Mouse (Mus musculus) testis, adult 2 months (tissue): ENCODE measurements around the gene AC170998.1. TPM values are rescaled to one million over a fixed set of nuclear protein-coding genes. Genes with fewer than 3 reads are reported as not detected.

ENCODE experiments used
- H3K27ac ChIP-seq: fragments of 200-500 bp; 2 replicates; pipeline ENCODE4 v1.5.1; 2012; ENCODE audit warnings: low read depth, low read length; ENCODE audit not compliant: control insufficient read depth, insufficient read depth
- H3K27me3 ChIP-seq: fragments of 200-500 bp; 2 replicates; pipeline ENCODE4 v1.6.1; 2012; ENCODE audit warnings: mild to moderate bottlenecking, low read length, moderate library complexity; ENCODE audit not compliant: control insufficient read depth, insufficient read depth
- H3K36me3 ChIP-seq: fragments of 200-500 bp; 2 replicates; pipeline ENCODE4 v1.6.1; 2012; ENCODE audit warnings: mild to moderate bottlenecking, low read length; ENCODE audit not compliant: control insufficient read depth, insufficient read depth
- H3K4me1 ChIP-seq: fragments of 200-500 bp; 2 replicates; pipeline ENCODE4 v1.6.1; 2012; ENCODE audit warnings: low read length; ENCODE audit not compliant: control insufficient read depth, insufficient read depth
- H3K4me3 ChIP-seq: fragments of 200-500 bp; 2 replicates; pipeline ENCODE4 v1.5.1; 2012; ENCODE audit warnings: low read depth, mild to moderate bottlenecking, low read length, moderate library complexity, mixed read lengths; ENCODE audit not compliant: control insufficient read depth
- CTCF ChIP-seq: fragments of 200-500 bp; IDR thresholded peaks from 2 replicates; pipeline ENCODE4 v1.5.1; 2012; ENCODE audit warnings: low read depth, mild to moderate bottlenecking, inconsistent platforms, low read length, moderate library complexity; ENCODE audit not compliant: control insufficient read depth, insufficient read depth, insufficient replicate concordance
- POLR2A ChIP-seq: fragments of 200-500 bp; IDR thresholded peaks from 2 replicates; pipeline ENCODE4 v1.6.1; 2012; ENCODE audit warnings: low read depth, mild to moderate bottlenecking, inconsistent platforms, low read length, moderate library complexity; ENCODE audit not compliant: control insufficient read depth
- polyA plus RNA-seq: library from polyadenylated mRNA; depleted of rRNA; stranded (reverse); fragments of >200 nt; gene quantifications from 2 replicates; pipeline ENCODE4 v1.2.3, GENCODE M21; 2012

AC170998.1 gene
- polyA plus RNA-seq, 1 experiment = not detected

DNA sequence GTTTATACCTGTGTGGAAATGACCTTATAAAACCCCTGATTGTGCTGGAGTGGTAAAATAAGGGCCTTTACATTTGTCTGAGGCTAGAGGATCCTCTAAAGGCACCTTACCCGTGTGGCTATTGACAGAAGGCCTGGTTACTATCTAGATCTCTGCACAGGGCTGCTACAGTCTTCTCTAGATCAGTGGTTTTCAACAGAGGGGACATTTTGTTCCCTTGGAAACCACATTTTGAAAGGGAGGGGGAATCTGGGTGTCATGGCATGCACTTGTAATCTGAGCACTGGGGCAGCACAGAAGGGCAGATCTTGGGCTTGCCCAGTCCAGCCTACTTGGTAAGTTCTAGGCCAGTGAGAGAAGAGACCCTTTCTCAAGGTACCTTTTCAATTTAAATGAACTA is 19.2 kb upstream of the AC170998.1 start:
- no peaks in the 10 kb centered on the region for H3K27me3 ChIP-seq
- TF ChIP-seq POLR2A = no peak
- no peaks in the 10 kb centered on the region for H3K4me1 ChIP-seq
- no peaks in the 10 kb centered on the region for H3K36me3 ChIP-seq
- no peak overlapping the region for H3K4me3 ChIP-seq
- H3K27ac ChIP-seq = no peak overlapping the region

DNA sequence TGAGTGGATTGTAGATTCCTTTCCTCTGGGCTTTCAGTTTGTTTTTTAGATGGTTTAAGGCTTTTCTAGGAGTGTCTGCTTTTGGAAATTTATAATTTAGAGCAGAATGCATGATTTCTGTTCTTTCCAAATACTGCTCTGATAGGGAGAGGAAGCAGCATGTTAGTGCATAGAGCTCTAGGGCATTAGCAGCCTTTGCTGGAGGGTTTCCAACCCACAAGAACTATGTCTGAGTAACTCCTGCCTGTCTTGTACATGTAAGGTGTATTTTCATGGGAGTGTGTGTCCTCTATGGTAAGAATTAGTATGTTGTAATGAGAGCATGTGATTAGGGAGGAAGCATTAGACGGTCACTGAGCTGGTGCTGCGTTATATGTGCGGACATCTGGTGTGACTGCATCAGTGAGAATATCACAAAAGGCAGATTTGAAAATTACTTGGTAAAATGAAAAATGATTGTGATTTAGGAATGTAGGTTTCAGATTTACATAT is 18.7 kb upstream of the AC170998.1 start:
- TF ChIP-seq POLR2A = no peak
- TF ChIP-seq CTCF = no peak
- Histone ChIP-seq H3K4me1 (no peaks in the 10 kb centered on the region), H3K4me3 (no peak overlapping the region), H3K27ac (no peak overlapping the region), H3K36me3 (no peaks in the 10 kb centered on the region), H3K27me3 (no peaks in the 10 kb centered on the region)

DNA sequence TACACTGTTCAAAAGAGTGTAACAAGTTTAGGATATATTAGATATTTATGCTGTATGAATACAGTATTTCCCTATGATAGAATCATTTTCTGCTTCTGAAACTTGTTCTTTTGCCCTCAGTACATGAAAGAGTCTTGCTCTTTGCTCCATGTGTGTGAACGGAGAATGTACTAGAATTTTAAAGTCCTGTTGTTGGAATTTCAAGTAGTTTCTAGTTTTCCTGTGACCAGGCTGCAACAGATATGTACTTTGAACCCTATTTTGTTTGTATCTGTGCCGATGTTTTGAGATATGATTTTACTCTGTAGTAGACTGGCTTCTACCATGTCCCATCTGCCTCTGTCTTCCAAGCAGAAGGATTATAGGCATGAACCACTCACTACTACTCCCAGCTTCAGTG is 18.1 kb upstream of the AC170998.1 start:
- TF ChIP-seq POLR2A (no peak), CTCF (no peak)
- H3K36me3 ChIP-seq = no peaks in the 10 kb centered on the region

DNA sequence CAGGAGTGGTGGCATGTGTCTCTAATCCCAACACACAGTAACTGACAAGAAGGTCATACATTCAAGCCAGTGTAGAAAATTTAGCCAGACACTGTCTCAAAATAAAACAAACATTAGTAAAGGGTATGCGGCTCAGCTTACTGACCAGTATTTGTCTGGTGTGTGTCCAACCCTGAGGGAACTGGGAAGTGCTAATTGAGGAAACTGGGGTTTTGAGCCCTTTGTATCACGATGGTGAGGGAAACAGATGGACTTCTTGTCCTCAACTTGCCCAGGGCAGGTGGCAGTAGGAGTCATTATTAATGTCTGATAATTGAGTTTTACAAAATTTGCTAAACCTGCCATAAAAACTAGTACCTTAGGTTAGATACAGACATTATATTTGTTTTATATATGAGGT is 16.9 kb upstream of the AC170998.1 start:
- TF ChIP-seq POLR2A = no peak
- TF ChIP-seq CTCF = no peak

More for the DNA sequence above, 18.1 kb upstream of the AC170998.1 start:
- Histone ChIP-seq H3K4me3 (no peak overlapping the region), H3K4me1 (no peaks in the 10 kb centered on the region), H3K27ac (no peak overlapping the region), H3K27me3 (no peaks in the 10 kb centered on the region)

DNA sequence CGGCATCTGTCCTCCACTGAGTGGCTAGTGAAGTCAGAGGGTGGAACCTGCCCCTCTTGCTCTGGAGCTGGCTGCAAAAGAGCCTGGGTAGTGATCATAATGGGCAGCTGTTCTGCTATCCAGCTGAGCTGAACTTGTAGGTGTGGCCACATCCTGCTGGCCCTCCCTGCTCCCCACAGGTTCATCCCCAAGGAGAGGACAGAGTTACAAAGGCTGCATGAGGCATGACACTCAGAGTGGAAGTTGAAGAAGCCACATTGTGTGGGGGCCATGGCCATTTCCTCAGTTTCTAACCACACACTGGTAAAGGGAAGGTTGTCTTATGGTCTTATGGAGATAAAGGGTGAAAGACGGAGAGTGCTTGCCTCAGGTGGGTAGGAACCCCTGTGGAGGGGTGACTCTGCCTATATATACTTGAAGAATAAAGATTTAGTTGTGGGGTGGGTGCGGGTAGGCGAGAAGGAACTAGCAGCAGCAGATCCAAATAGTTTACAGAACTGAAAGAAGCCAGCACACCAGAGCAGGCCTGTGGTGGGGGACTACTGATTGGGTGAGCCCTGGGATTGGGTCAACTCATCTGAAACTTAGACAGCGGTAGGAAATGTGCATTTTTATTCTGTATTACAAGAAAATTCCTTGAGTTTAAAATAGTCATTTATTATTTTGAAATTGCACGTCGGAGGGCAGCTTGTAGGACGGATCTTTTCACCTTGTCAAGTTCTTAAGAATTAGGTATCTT is 16.2 kb upstream of the AC170998.1 start:
- H3K27ac ChIP-seq = no peak overlapping the region
- H3K4me3 ChIP-seq = no peak overlapping the region
- H3K27me3 ChIP-seq = no peaks in the 10 kb centered on the region
- TF ChIP-seq POLR2A (no peak), CTCF (no peak)
- H3K36me3 ChIP-seq = no peaks in the 10 kb centered on the region
- no peaks in the 10 kb centered on the region for H3K4me1 ChIP-seq

More for the DNA sequence above, 16.9 kb upstream of the AC170998.1 start:
- no peaks in the 10 kb centered on the region for H3K4me1 ChIP-seq
- H3K4me3 ChIP-seq = no peak overlapping the region
- no peaks in the 10 kb centered on the region for H3K36me3 ChIP-seq
- no peaks in the 10 kb centered on the region for H3K27me3 ChIP-seq
- no peak overlapping the region for H3K27ac ChIP-seq

DNA sequence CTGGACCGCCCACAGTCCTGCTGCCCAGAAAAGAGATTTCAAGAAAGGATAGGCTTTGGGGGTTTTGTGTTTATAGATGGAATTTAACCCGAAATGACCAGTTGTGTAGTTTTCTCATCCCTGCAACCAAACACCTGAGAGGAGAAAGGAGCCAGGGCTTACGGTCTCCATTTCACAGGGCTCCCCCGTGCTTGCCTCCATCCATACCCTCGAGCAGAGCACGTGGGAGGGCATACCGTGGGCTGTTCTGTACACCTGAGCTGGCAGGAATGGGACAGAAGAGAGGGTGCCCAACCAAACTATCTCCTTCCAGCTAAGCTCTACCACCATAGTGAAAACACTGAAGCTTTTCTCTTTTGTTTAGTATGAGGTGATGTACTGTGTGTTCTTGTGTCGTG is 15.6 kb upstream of the AC170998.1 start:
- Histone ChIP-seq H3K27me3 (no peaks in the 10 kb centered on the region), H3K4me1 (no peaks in the 10 kb centered on the region), H3K27ac (no peak overlapping the region), H3K4me3 (no peak overlapping the region), H3K36me3 (no peaks in the 10 kb centered on the region)
- no peak for TF ChIP-seq CTCF
- no peak for TF ChIP-seq POLR2A

DNA sequence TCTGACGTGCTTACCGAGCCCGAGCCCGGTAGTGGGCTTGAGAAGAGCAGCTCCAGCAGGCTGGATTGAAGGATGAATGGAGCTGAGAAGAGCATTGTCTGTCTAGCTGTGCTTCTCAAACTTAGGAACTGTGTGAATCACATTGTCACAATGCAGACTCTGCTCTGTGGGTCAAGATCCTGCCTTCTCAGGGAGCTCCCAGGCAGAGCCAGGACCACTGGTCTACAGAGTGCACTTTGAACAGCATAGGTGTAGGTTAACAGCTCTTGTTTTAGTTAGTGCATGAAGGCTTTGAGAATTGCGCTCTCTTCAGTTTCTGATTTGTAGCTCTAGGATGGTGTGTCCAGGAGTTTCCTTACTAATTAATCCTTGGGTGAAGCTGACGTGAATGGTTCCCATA is 14.6 kb upstream of the AC170998.1 start:
- H3K4me3 ChIP-seq = no peak overlapping the region
- H3K4me1 ChIP-seq = no peaks in the 10 kb centered on the region
- no peaks in the 10 kb centered on the region for H3K27me3 ChIP-seq
- no peak overlapping the region for H3K27ac ChIP-seq
- no peaks in the 10 kb centered on the region for H3K36me3 ChIP-seq
- TF ChIP-seq CTCF (no peak), POLR2A (no peak)

DNA sequence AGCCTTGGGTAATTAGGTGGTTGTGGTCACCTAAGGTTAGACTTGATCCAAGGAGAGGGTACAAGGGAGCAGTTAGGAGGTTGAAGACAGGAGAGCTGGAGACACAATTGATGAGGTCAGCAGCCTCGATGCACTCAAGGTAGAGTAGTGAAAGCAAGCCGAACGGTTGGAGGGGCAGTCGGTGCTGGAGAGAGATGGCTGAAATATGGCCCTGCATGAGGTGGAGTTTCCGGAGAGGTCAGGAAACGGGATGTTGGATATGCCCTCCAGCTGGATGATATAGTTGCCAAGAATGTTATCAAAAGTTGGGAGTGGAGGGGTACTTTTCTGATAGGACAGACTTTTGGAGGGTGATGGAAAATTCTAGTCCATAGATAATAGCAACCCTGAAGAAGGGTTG is 13.6 kb upstream of the AC170998.1 start:
- Histone ChIP-seq H3K27ac (no peak overlapping the region), H3K4me3 (no peak overlapping the region), H3K36me3 (no peaks in the 10 kb centered on the region), H3K27me3 (no peaks in the 10 kb centered on the region), H3K4me1 (no peaks in the 10 kb centered on the region)
- TF ChIP-seq CTCF = no peak
- TF ChIP-seq POLR2A = no peak
